Mouse (Mus musculus) lung, postnatal 0 days (tissue): Measurements from ENCODE around the gene Braf. TPM values are rescaled to one million over a fixed set of nuclear protein-coding genes. Genes with fewer than 3 reads are reported as not detected.

Experiments
- ATAC-seq: fragments of 200-750 bp; cut with Nextera tagmentation; 2 replicates; pipeline ENCODE4 v1.8.0; 2017; ENCODE audit warnings: moderate library complexity
- DNase-seq: peaks from one replicate; pipeline ENCODE4 v3.0.0-alpha.2; 2016; ENCODE audit warnings: low spot score
- H3K27ac ChIP-seq: fragments of 300-500 bp; sonication (generic); 2 replicates; pipeline ENCODE4 v1.5.1; 2014; ENCODE audit warnings: antibody characterized with exemption, mild to moderate bottlenecking, low read length, mixed read lengths
- H3K27me3 ChIP-seq: fragments of 300-500 bp; sonication (generic); replicated peaks from 2 replicates; pipeline ENCODE4 v1.6.1; 2014; ENCODE audit warnings: low read length, mixed read lengths; ENCODE audit not compliant: insufficient read depth
- H3K36me3 ChIP-seq: fragments of 300-500 bp; sonication (generic); 2 replicates; pipeline ENCODE4 v1.6.1; 2014; ENCODE audit warnings: low read length, mixed read lengths; ENCODE audit not compliant: insufficient read depth
- H3K4me1 ChIP-seq: fragments of 300-500 bp; sonication (generic); 2 replicates; pipeline ENCODE4 v1.6.1; 2014; ENCODE audit warnings: antibody characterized with exemption, low read depth, low read length, mixed read lengths; ENCODE audit not compliant: insufficient read depth
- H3K4me2 ChIP-seq: fragments of 300-500 bp; sonication (generic); replicated peaks from 2 replicates; pipeline ENCODE4 v1.6.1; 2014; ENCODE audit warnings: low read depth, mild to moderate bottlenecking, low read length, moderate library complexity, mixed read lengths
- H3K4me3 ChIP-seq: fragments of 300-500 bp; sonication (generic); 2 replicates; pipeline ENCODE4 v1.5.1; 2014; ENCODE audit warnings: low read depth, low read length
- H3K9ac ChIP-seq: fragments of 300-500 bp; sonication (generic); replicated peaks from 2 replicates; pipeline ENCODE4 v1.6.1; 2014; ENCODE audit warnings: low read depth, mild to moderate bottlenecking
- H3K9me3 ChIP-seq: fragments of 300-500 bp; sonication (generic); 2 replicates; pipeline ENCODE4 v1.6.1; 2016; ENCODE audit warnings: low read length, mixed read lengths
- CTCF ChIP-seq: IDR thresholded peaks from 2 replicates; pipeline ENCODE4 v1.5.1; 2016; ENCODE audit warnings: antibody characterized with exemption, mild to moderate bottlenecking
- EP300 ChIP-seq: IDR thresholded peaks from 2 replicates; pipeline ENCODE4 v1.6.1; 2016; ENCODE audit warnings: antibody characterized with exemption, mild to moderate bottlenecking, control low read depth
- WGBS: fragments of 180-500 bp; shearing (Covaris S2); extraction: QIAGEN DNeasy Blood & Tissue Kit; methylation state at CpG from one replicate; pipeline ENCODE4 v1.1.7; 2014; 5-methylcytosine and 5-hydroxymethylcytosine counted together
- polyA plus RNA-seq: library from polyadenylated mRNA; unstranded; fragments of >200 nt; fragmentation: Nextera tagmentation; extraction: Ambion mirVana; gene quantifications from 2 replicates; pipeline ENCODE4 v1.2.1, GENCODE M21; 2015

Gene Braf
- polyA plus RNA-seq, 1 experiment from 2014 or later = 8.1 TPM

DNA sequence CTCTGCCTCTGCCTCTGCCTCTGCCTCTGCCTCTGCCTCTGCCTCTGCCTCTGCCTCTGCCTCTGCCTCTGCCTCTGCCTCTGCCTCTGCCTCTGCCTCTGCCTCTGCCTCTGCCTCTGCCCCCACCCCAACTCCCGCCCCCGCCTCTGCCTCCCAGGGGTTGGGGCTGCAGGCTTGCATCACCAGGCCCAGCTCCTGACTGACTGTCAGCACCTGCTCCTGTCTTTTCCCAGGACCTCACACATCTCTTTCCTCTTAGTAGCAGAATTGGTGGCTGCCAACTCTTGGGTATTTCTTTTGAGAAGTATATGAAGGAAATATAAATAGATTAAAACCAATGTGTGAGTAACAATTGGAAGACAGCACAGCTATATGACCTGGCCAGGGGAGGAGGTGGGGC lies 144.7 kb downstream of the Braf start:
- DNase-seq = no peak
- no peak overlapping the region for H3K9ac ChIP-seq
- H3K9me3 ChIP-seq = no peaks in the 10 kb centered on the region
- H3K4me3 ChIP-seq = no peak overlapping the region
- no peak for ATAC-seq
- WGBS = 71% methylated on average over 2 of the region's 2 CpGs
- H3K4me1 ChIP-seq = no peaks in the 10 kb centered on the region
- no peak overlapping the region for H3K27ac ChIP-seq
- no peak overlapping the region for H3K4me2 ChIP-seq
- H3K36me3 ChIP-seq = peaks cover 17% of the 10 kb centered on the region; the same call in 1 of the 2 replicates
- TF ChIP-seq CTCF (no peak), EP300 (no peak)
- H3K27me3 ChIP-seq = no peaks in the 10 kb centered on the region

DNA sequence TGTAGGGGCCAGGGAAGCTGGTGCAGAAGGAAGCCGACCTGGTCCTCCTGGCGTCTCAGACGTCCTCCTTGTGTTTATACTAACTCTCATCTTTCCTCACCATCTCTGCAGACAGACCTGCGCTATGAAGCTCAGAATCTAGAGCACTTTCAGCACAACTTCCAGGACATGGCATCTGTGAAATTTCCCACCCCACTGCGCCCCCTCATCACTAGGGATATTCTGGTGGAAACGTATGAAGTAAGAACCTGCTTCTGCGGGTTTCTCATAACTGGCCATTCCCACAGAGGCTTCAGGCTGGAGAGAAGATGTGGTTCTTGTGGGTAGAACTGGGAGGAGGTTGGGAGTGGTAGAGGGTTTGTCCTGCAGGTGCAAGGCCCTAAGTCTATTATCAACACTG lies 145.7 kb downstream of the Braf start:
- Histone ChIP-seq H3K4me3 (no peak overlapping the region), H3K4me2 (no peak overlapping the region), H3K9me3 (no peaks in the 10 kb centered on the region), H3K36me3 (peaks cover 13% of the 10 kb centered on the region; the same call in 1 of the 2 replicates), H3K27me3 (no peaks in the 10 kb centered on the region), H3K27ac (no peak overlapping the region), H3K9ac (no peak overlapping the region), H3K4me1 (peaks cover 3% of the 10 kb centered on the region; the same call in 1 of the 2 replicates)
- ATAC-seq = no peak
- DNase-seq = no peak
- TF ChIP-seq EP300 (no peak), CTCF (no peak)
- WGBS = 79% methylated on average over 7 of the region's 7 CpGs

DNA sequence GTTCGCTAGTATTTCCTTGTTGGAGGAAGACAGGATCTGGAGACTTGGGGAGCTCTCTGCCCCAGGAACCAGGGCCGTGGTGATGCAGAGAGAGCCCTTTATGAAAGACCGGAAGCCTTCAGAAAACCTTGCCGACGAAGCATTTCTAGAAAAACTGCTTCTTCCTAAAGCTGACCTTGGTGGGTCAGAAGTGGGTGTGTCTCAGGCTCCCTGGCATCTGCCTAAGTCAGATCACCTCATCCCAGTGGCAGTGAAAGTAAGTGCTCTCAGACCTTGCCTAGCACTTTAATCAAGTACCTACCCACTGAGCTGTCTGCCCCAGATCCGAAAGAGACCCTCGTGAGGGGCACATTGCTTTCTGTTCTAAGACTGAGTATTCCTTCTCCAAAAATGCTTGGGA lies 150.3 kb downstream of the Braf start:
- no peaks in the 10 kb centered on the region for H3K27me3 ChIP-seq
- peak overlapping the region; percentile 87 for H3K4me2 ChIP-seq
- no peak overlapping the region for H3K4me3 ChIP-seq
- peaks cover 8% of the 10 kb centered on the region; the same call in 1 of the 2 replicates for H3K36me3 ChIP-seq
- no peak overlapping the region for H3K27ac ChIP-seq
- H3K4me1 ChIP-seq = peaks cover 6% of the 10 kb centered on the region; the same call in 1 of the 2 replicates
- 65% methylated on average over 7 of the region's 7 CpGs for WGBS
- no peaks in the 10 kb centered on the region for H3K9me3 ChIP-seq
- ATAC-seq (no peak), DNase-seq (no peak)
- H3K9ac ChIP-seq = no peak overlapping the region
- TF ChIP-seq EP300 (no peak), CTCF (no peak)

DNA sequence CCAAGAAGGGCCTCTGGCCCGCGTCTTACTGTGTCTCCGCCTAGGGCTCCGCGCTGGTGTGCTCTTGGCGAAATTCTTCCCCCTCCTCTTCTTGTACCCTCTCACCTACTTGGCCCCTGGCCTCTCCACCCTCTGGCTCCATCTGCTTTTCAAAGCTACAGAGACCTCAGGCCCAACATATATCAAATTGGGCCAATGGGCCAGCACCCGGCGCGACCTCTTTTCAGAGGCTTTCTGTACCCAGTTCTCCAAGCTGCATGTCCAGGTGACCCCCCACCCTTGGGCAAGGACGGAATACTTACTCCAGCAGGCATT lies 150.8 kb downstream of the Braf start:
- peak overlapping the region; percentile 62 for H3K9ac ChIP-seq
- TF ChIP-seq CTCF (no peak), EP300 (no peak)
- H3K4me1 ChIP-seq = peaks cover 6% of the 10 kb centered on the region; the same call in 1 of the 2 replicates
- H3K4me2 ChIP-seq = peak overlapping the region; percentile 87
- DNase-seq (no peak), ATAC-seq (peak; percentile 14; the same call in 1 of the 2 replicates)
- 25% methylated on average over 10 of the region's 10 CpGs for WGBS
- no peaks in the 10 kb centered on the region for H3K9me3 ChIP-seq
- peak overlapping the region; percentile 66 for H3K4me3 ChIP-seq
- peaks cover 8% of the 10 kb centered on the region; the same call in 1 of the 2 replicates for H3K36me3 ChIP-seq
- no peaks in the 10 kb centered on the region for H3K27me3 ChIP-seq
- peak overlapping the region; percentile 90 for H3K27ac ChIP-seq

DNA sequence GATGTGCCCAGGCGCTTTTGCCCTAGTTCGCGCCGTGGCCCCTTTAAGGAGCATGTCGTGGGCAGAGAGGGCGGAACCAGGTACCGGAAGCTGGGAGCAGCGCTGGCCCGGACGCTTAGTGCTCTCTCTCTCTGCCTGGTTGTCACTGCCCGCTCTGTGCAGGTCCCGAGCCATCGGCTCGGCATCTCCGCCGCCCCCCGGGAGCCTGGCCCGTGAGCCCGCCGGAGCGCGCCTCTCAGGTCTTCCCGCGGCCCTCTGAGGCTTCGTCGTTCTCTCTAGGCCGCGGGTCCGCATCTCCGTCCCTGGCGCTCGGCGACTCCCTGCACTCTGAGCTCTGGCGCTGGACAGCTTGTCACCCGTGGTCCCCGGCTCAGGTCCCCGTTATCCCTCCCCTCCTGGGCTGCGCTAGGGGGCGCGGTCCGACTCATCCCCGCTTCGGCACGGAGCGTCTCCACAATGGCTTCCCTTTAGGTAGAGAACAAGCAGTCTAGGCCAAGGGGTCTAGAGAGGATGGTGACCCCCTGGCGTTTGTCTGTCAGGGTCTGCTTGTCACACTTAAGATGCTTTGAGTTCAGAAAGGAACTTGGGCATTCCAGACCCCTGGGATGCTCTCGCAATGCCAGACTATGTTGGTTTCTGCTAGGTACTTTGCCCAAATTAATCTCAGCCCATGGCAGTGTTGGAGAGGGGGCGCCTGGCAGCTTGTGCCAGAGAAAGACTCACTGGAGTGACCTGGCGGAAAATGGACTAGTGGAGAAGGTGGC lies 151.3 kb downstream of the Braf start, which contains the start of gene Adck2:
TSS of gene Adck2 (plus strand) at position 83 of the 764 bp plus-strand sequence.
- DNase-seq = peak; percentile 91
- peak within 1 kb of the TSS; percentile 66 for H3K4me3 ChIP-seq
- H3K4me2 ChIP-seq = peak within 1 kb of the TSS; percentile 87
- peak within 1 kb of the TSS; percentile 90 for H3K27ac ChIP-seq
- no peaks in the 10 kb centered on the region for H3K27me3 ChIP-seq
- peaks cover 8% of the 10 kb centered on the region; the same call in 1 of the 2 replicates for H3K36me3 ChIP-seq
- H3K9ac ChIP-seq = peak within 1 kb of the TSS; percentile 62
- TF ChIP-seq CTCF (peak; percentile 55), EP300 (no peak)
- peak; percentile 96 for ATAC-seq
- WGBS = 2% methylated on average over 31 of the region's 49 CpGs
- no peaks in the 10 kb centered on the region for H3K9me3 ChIP-seq
- H3K4me1 ChIP-seq = peaks cover 6% of the 10 kb centered on the region; the same call in 1 of the 2 replicates

DNA sequence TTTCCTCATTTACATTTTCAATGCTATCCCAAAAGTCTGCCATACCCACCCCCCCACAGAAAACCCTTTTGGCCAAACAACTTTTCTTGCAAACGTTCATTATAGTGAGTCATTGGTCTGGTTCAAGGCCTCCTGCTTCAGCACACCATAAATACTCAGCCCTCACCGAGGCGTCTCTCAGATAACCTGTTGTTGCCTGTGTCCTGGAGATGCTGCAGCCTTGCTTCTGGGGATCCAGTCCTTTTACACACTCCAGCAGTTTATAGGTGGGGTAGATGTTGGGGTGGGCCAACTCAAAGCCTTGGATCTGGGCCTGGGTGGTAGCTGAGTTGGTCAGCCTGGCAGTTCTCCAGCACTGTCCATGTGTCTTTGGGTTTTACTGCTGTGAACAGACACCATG lies 154.8 kb downstream of the Braf start:
- H3K36me3 ChIP-seq = no peaks in the 10 kb centered on the region
- ATAC-seq = no peak

More for the DNA sequence above, 154.8 kb downstream of the Braf start:
- H3K4me2 ChIP-seq = no peak overlapping the region
- peaks cover 6% of the 10 kb centered on the region; the same call in 1 of the 2 replicates for H3K4me1 ChIP-seq
- H3K9ac ChIP-seq = no peak overlapping the region
- no peak overlapping the region for H3K27ac ChIP-seq
- 53% methylated on average over 3 of the region's 3 CpGs for WGBS
- no peak for DNase-seq
- H3K9me3 ChIP-seq = no peaks in the 10 kb centered on the region
- H3K4me3 ChIP-seq = no peak overlapping the region
- H3K27me3 ChIP-seq = no peaks in the 10 kb centered on the region
- TF ChIP-seq CTCF (no peak), EP300 (no peak)
